Mouse (Mus musculus) liver, embryonic 11.5 days (tissue): ENCODE results near the gene Rgl2. TPM values are rescaled to one million over a fixed set of nuclear protein-coding genes. Genes with fewer than 3 reads are reported as not detected.

Experiments used
- ATAC-seq: fragments of 200-750 bp; cut with Nextera tagmentation; replicated peaks from 2 replicates; pipeline ENCODE4 v1.8.0; 2017; ENCODE audit warnings: moderate number of reproducible peaks, mild to moderate bottlenecking, moderate TSS enrichment, moderate library complexity; ENCODE audit not compliant: low FRiP score
- DNase-seq: peaks from one replicate; pipeline ENCODE4 v3.0.0-alpha.2; 2017; ENCODE audit warnings: low spot score
- H3K27ac ChIP-seq: fragments of 300-500 bp; sonication (generic); 2 replicates; pipeline ENCODE4 v1.5.1; 2014; ENCODE audit warnings: mild to moderate bottlenecking, low read depth, low read length, control low read depth
- H3K27me3 ChIP-seq: fragments of 300-500 bp; sonication (generic); replicated peaks from 2 replicates; pipeline ENCODE4 v1.6.1; 2014; ENCODE audit warnings: low read length, mixed read lengths; ENCODE audit not compliant: control insufficient read depth, insufficient read depth
- H3K36me3 ChIP-seq: fragments of 300-500 bp; sonication (generic); 2 replicates; pipeline ENCODE4 v1.6.1; 2014; ENCODE audit warnings: mild to moderate bottlenecking, low read length, moderate library complexity, mixed read lengths; ENCODE audit not compliant: control insufficient read depth, insufficient read depth
- H3K4me1 ChIP-seq: fragments of 300-500 bp; sonication (generic); replicated peaks from 2 replicates; pipeline ENCODE4 v1.6.1; 2014; ENCODE audit warnings: low read length, mixed read lengths; ENCODE audit not compliant: control insufficient read depth, insufficient read depth
- H3K4me2 ChIP-seq: fragments of 300-500 bp; sonication (generic); 2 replicates; pipeline ENCODE4 v1.6.1; 2014; ENCODE audit warnings: mild to moderate bottlenecking, control low read depth, moderate library complexity
- H3K4me3 ChIP-seq: fragments of 300-500 bp; sonication (generic); 2 replicates; pipeline ENCODE4 v1.5.1; 2014; ENCODE audit warnings: low read depth, low read length, control low read depth
- H3K9ac ChIP-seq: fragments of 300-500 bp; sonication (generic); 2 replicates; pipeline ENCODE4 v1.6.1; 2014; ENCODE audit warnings: low read depth, low read length, control low read depth
- H3K9me3 ChIP-seq: fragments of 300-500 bp; sonication (generic); 2 replicates; pipeline ENCODE4 v1.6.1; 2016; ENCODE audit warnings: low read length, inconsistent platforms, mixed read lengths; ENCODE audit not compliant: control insufficient read depth
- WGBS: fragments of 180-500 bp; shearing (Covaris S2); extraction: QIAGEN DNeasy Blood & Tissue Kit; methylation state at CpG from one replicate; pipeline ENCODE4 v1.1.7; 2014; 5-methylcytosine and 5-hydroxymethylcytosine counted together
- polyA plus RNA-seq: library from polyadenylated mRNA; unstranded; fragments of >200 nt; fragmentation: Nextera tagmentation; extraction: Ambion mirVana; gene quantifications from 2 replicates; pipeline ENCODE4 v1.2.1, GENCODE M21; 2014

Gene Rgl2
- polyA plus RNA-seq, 1 experiment from 2014 or later = 25.6 TPM

GRCm38 (mm10) chr17:33917656-33918292 lies 11.6 kb upstream of the Rgl2 start:
- H3K4me3 ChIP-seq = peak overlapping the region; percentile 66
- 80% methylated on average over 18 of the region's 18 CpGs for WGBS
- 0 out of 2 replicates have a peak overlapping the region, but pooled peaks have one; percentile 25 for H3K9ac ChIP-seq
- ATAC-seq = no peak
- peak overlapping the region; percentile 100 for H3K4me2 ChIP-seq
- 0 out of 2 replicates have a peak, but pooled peaks cover 2% of the 10 kb centered on the region for H3K9me3 ChIP-seq
- H3K27me3 ChIP-seq = no peaks in the 10 kb centered on the region
- peaks cover 32% of the 10 kb centered on the region for H3K4me1 ChIP-seq
- peaks cover 32% of the 10 kb centered on the region for H3K36me3 ChIP-seq
- DNase-seq = no peak
- peak overlapping the region; percentile 32; the same call in 1 of the 2 replicates for H3K27ac ChIP-seq

DNA sequence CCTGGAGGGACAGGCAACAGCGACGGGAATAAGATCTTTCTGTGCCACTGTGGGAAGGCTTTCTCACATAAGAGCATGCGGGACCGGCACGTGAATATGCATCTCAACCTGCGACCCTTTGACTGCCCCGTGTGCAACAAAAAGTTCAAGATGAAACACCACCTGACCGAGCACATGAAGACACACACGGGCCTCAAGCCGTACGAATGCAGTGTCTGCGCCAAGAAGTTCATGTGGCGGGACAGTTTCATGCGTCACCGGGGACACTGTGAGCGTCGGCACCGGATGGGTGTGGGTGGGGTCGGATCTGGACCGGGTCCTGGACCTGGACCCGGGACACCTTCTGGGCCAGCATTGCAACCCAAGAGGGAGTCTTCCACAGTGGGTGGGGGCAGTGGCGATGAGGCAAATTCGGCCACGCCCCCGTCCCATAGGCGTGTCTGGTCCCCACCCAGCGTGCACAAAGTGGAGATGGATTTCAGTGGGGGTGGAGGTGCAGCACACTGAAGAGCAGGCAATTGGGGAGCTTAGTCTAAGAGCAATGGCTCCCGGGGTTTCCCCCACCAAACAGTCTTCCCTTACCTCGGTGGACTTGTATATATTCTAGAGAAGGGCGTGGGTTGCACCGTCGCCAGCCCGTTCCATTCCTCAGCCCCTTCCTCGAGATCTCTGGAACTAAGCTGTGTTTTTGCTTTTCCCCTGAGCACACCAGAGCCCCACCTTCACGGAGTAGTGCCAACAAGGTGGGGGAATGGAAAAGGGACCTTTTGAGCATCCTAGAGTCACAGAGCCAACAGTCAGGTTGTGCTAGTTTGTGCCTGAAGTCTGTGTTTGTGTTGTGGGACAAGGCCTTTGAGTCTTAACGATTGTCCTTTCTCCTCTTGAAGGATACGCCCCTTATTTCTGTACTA lies 10.8 kb upstream of the Rgl2 start:
- Histone ChIP-seq H3K36me3 (peaks cover 27% of the 10 kb centered on the region), H3K27ac (peak overlapping the region; percentile 91), H3K4me3 (peak overlapping the region; percentile 83), H3K9me3 (0 out of 2 replicates have a peak, but pooled peaks cover 2% of the 10 kb centered on the region), H3K9ac (peak overlapping the region; percentile 86), H3K27me3 (no peaks in the 10 kb centered on the region), H3K4me1 (peaks cover 33% of the 10 kb centered on the region), H3K4me2 (peak overlapping the region; percentile 100)
- 52% methylated on average over 37 of the region's 37 CpGs for WGBS
- ATAC-seq (peak; percentile 1; the same call in 1 of the 2 replicates), DNase-seq (no peak)

- DNase-seq = peak; percentile 83
- Histone ChIP-seq H3K4me3 (peak overlapping the region; percentile 83), H3K27me3 (no peaks in the 10 kb centered on the region), H3K36me3 (peaks cover 16% of the 10 kb centered on the region), H3K9ac (peak overlapping the region; percentile 86), H3K27ac (peak overlapping the region; percentile 91), H3K4me2 (peak overlapping the region; percentile 100), H3K4me1 (peaks cover 38% of the 10 kb centered on the region), H3K9me3 (0 out of 2 replicates have a peak, but pooled peaks cover 2% of the 10 kb centered on the region)
- peak; percentile 72 for ATAC-seq
- WGBS = under 1% methylated on average over 52 of the region's 52 CpGs
Measured at GRCm38 (mm10) chr17:33919351-33920281, 9.7 kb upstream of the Rgl2 start.

DNA sequence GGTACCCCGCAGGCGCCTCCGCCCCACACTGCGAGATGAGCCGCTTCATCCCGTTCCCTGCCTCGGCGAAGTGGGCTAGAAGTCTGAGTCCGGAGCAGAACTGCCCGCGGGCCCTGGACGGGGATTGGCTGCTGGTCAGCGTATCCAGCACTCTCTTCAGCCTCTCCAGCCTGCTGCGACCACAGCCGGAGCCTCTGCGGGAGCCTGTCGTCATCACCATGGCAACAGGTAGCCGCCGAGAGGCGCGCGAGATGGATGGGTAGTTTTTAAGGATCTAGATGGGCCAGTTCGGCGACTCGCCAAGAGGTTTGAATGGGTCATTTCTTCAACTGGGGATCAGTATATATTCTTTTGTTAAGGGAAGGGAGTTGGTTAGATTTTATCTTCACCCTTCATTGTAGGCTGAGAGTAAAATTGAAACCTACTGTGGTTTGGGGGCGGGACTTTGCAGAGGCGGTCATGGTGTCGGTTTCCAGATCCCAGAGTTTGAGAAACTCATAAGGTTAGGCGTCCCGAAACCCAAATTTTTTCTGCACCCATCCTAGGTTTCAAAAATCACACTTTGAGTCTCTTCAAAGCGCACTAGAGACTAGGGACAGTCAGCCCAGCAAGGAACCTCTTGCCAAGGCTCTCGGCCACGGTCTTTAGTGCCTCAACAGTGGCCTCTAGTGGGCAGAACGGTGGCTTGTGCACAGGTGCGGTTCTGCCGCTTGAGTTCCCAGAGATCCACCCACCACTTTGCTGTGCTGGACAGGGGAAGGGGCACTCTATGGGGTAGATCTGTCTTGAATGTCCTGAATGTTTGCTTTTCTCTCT lies 8.9 kb upstream of the Rgl2 start:
- WGBS = under 1% methylated on average over 36 of the region's 36 CpGs
- H3K9ac ChIP-seq = peak overlapping the region; percentile 86
- peaks cover 31% of the 10 kb centered on the region for H3K4me1 ChIP-seq
- H3K36me3 ChIP-seq = peaks cover 17% of the 10 kb centered on the region
- peak overlapping the region; percentile 100 for H3K4me2 ChIP-seq
- ATAC-seq (peak; percentile 22; the same call in 1 of the 2 replicates), DNase-seq (peak; percentile 79)
- 0 out of 2 replicates have a peak, but pooled peaks cover 2% of the 10 kb centered on the region for H3K9me3 ChIP-seq
- H3K4me3 ChIP-seq = peak overlapping the region; percentile 83
- H3K27me3 ChIP-seq = no peaks in the 10 kb centered on the region
- peak overlapping the region; percentile 91; the same call in 1 of the 2 replicates for H3K27ac ChIP-seq

GRCm38 (mm10) chr17:33921361-33921760 lies 8.0 kb upstream of the Rgl2 start:
- no peak overlapping the region for H3K27ac ChIP-seq

GRCm38 (mm10) chr17:33924577-33925283 lies 4.6 kb upstream of the Rgl2 start:
- WGBS = 75% methylated on average over 10 of the region's 10 CpGs
- no peak overlapping the region for H3K9ac ChIP-seq
- H3K4me1 ChIP-seq = peaks cover 23% of the 10 kb centered on the region

More at GRCm38 (mm10) chr17:33921361-33921760, 8.0 kb upstream of the Rgl2 start:
- Histone ChIP-seq H3K27me3 (no peaks in the 10 kb centered on the region), H3K9ac (no peak overlapping the region), H3K4me3 (peak overlapping the region; percentile 83; the same call in 1 of the 2 replicates), H3K4me2 (peak overlapping the region; percentile 100), H3K4me1 (peaks cover 31% of the 10 kb centered on the region), H3K9me3 (0 out of 2 replicates have a peak, but pooled peaks cover 2% of the 10 kb centered on the region), H3K36me3 (peaks cover 20% of the 10 kb centered on the region)
- WGBS = 82% methylated on average over 7 of the region's 7 CpGs
- ATAC-seq (no peak), DNase-seq (no peak)

More at GRCm38 (mm10) chr17:33924577-33925283, 4.6 kb upstream of the Rgl2 start:
- H3K27ac ChIP-seq = peak overlapping the region; percentile 59
- H3K4me3 ChIP-seq = peak overlapping the region; percentile 7; the same call in 1 of the 2 replicates
- H3K9me3 ChIP-seq = no peaks in the 10 kb centered on the region
- no peaks in the 10 kb centered on the region for H3K27me3 ChIP-seq
- DNase-seq (no peak), ATAC-seq (peak; percentile 46)
- H3K36me3 ChIP-seq = peaks cover 9% of the 10 kb centered on the region; the same call in 1 of the 2 replicates
- H3K4me2 ChIP-seq = peak overlapping the region; percentile 29
